8 mouse cellular contexts compared by ENCODE assay signal in genomic region chr1:153424770-153425584, GRCm38 (mm10). TPM values are rescaled to one million over a fixed set of nuclear protein-coding genes. Genes with fewer than 3 reads are reported as not detected.
DNase-seq lines count a peak whose midpoint lies in the region; ATAC-seq lines count a peak whose summit lies in the region.

Gene Shcbp1l (plus strand): TSS chr1:153425162.

- no peaks in the 10 kb centered on the region for H3K9me3 ChIP-seq in heart, embryonic 13.5 days
- no peaks in the 10 kb centered on the region for H3K9me3 ChIP-seq in liver, embryonic 11.5 days (ENCODE audit: control insufficient read depth, low read length)
- no peaks in the 10 kb centered on the region for H3K9me3 ChIP-seq in stomach, embryonic 15.5 days

- 2% methylated on average over 60 of the region's 60 CpGs for WGBS in heart, embryonic 13.5 days
- WGBS in liver, embryonic 11.5 days: 2% methylated on average over 60 of the region's 60 CpGs
- WGBS in stomach, embryonic 15.5 days: 3% methylated on average over 60 of the region's 60 CpGs

- peak; percentile 86 for DNase-seq in CD4-positive helper T cell, adult 2 months (ENCODE audit: low read depth, low spot score)
- DNase-seq in c-Kit-negative CD71-positive TER-119-positive erythroid progenitor cells, embryonic 14.5 days (ENCODE audit: low read depth, low spot score): peak; percentile 56
- peak; percentile 19 for DNase-seq in fat pad, adult 2 months (ENCODE audit: extremely low read depth, low read depth, low spot score)
- peak; percentile 71 for DNase-seq in kidney, postnatal 10 days
- peak; percentile 83 for DNase-seq in liver, embryonic 11.5 days (ENCODE audit: low spot score)
- peak; percentile 83 for DNase-seq in naive thymus-derived CD4-positive, alpha-beta T cell, adult 2 months (ENCODE audit: low read depth)

- no peak within 1 kb of the TSS for H3K27ac ChIP-seq in heart, embryonic 13.5 days (replicated peaks)
- H3K27ac ChIP-seq in liver, embryonic 11.5 days (ENCODE audit: low read depth, low read length): peak within 1 kb of the TSS; percentile 4; the same call in 1 of the 2 replicates
- H3K27ac ChIP-seq in stomach, embryonic 15.5 days: no peak within 1 kb of the TSS

- peaks cover 9% of the 10 kb centered on the region for H3K4me1 ChIP-seq in heart, embryonic 13.5 days
- peaks cover 9% of the 10 kb centered on the region for H3K4me1 ChIP-seq in liver, embryonic 11.5 days (replicated peaks; ENCODE audit: control insufficient read depth, insufficient read depth, low read length)
- H3K4me1 ChIP-seq in stomach, embryonic 15.5 days: peaks cover 5% of the 10 kb centered on the region; the same call in 1 of the 2 replicates

- H3K36me3 ChIP-seq in heart, embryonic 13.5 days: no peaks in the 10 kb centered on the region
- H3K36me3 ChIP-seq in liver, embryonic 11.5 days (ENCODE audit: control insufficient read depth, insufficient read depth, low read length): no peaks in the 10 kb centered on the region
- H3K36me3 ChIP-seq in stomach, embryonic 15.5 days: no peaks in the 10 kb centered on the region

- peaks cover 21% of the 10 kb centered on the region for H3K27me3 ChIP-seq in heart, embryonic 13.5 days (replicated peaks)
- peaks cover 8% of the 10 kb centered on the region; the same call in 1 of the 2 replicates for H3K27me3 ChIP-seq in liver, embryonic 11.5 days (replicated peaks; ENCODE audit: control insufficient read depth, insufficient read depth, low read length)
- 0 out of 2 replicates have a peak, but pooled peaks cover 3% of the 10 kb centered on the region for H3K27me3 ChIP-seq in stomach, embryonic 15.5 days (replicated peaks)

- peak within 1 kb of the TSS; percentile 71 for H3K9ac ChIP-seq in heart, embryonic 13.5 days
- H3K9ac ChIP-seq in liver, embryonic 11.5 days (ENCODE audit: low read depth, low read length): peak within 1 kb of the TSS; percentile 72
- H3K9ac ChIP-seq in stomach, embryonic 15.5 days: 0 out of 2 replicates have a peak within 1 kb of the TSS, but pooled peaks have one; percentile 13

- peak; percentile 74; the same call in 1 of the 2 replicates for ATAC-seq in heart, embryonic 13.5 days (ENCODE audit: extremely low read depth, insufficient number of reproducible peaks, low FRiP score, low TSS enrichment)
- peak; percentile 93 for ATAC-seq in liver, embryonic 11.5 days (replicated peaks; ENCODE audit: low FRiP score)
- peak; percentile 91 for ATAC-seq in stomach, embryonic 15.5 days (ENCODE audit: insufficient read depth, low FRiP score, low read depth)

- peak within 1 kb of the TSS; percentile 82 for H3K4me2 ChIP-seq in heart, embryonic 13.5 days
- peak within 1 kb of the TSS; percentile 99 for H3K4me2 ChIP-seq in liver, embryonic 11.5 days
- H3K4me2 ChIP-seq in stomach, embryonic 15.5 days: peak within 1 kb of the TSS; percentile 99

- peak within 1 kb of the TSS; percentile 56 for H3K4me3 ChIP-seq in heart, embryonic 13.5 days
- peak within 1 kb of the TSS; percentile 63 for H3K4me3 ChIP-seq in liver, embryonic 11.5 days (ENCODE audit: low read depth, low read length)
- H3K4me3 ChIP-seq in stomach, embryonic 15.5 days (replicated peaks): peak within 1 kb of the TSS; percentile 54

RNA-seq across cellular contexts. Expression of gene Shcbp1l, which starts in this region (rescaled TPM):
- polyA plus RNA-seq in heart, embryonic 13.5 days (2015; fragmentation: Nextera tagmentation; extraction: Ambion mirVana): 0.31 and 0.33 TPM in 2 replicates
- 0.38 and 0.56 TPM in 2 replicates for polyA plus RNA-seq in liver, embryonic 11.5 days (2014; fragmentation: Nextera tagmentation; extraction: Ambion mirVana)
- polyA plus RNA-seq in stomach, embryonic 15.5 days (2015; fragmentation: Nextera tagmentation; extraction: Ambion mirVana): 0.28 and 0.34 TPM in 2 replicates

Comparison
In these comparisons a context has a peak if more than half of its experiments do, and no peak if none do; other contexts are left out.
1. Peak in ATAC-seq, H3K4me3 ChIP-seq, H3K9ac ChIP-seq and H3K4me2 ChIP-seq in heart, embryonic 13.5 days; RNA of the gene not detected or under 1 TPM.
2. Peak in DNase-seq, ATAC-seq, H3K4me3 ChIP-seq, H3K27ac ChIP-seq, H3K9ac ChIP-seq and H3K4me2 ChIP-seq in liver, embryonic 11.5 days; RNA of the gene not detected or under 1 TPM.
3. Peak in ATAC-seq, H3K4me3 ChIP-seq, H3K9ac ChIP-seq and H3K4me2 ChIP-seq in stomach, embryonic 15.5 days; RNA of the gene not detected or under 1 TPM.
4. DNase-seq: peak in every context shown above with its lines; median percentile 86 in CD4-positive helper T cell, adult 2 months; 83 in liver, embryonic 11.5 days; 83 in naive thymus-derived CD4-positive, alpha-beta T cell, adult 2 months; 71 in kidney, postnatal 10 days; 56 in c-Kit-negative CD71-positive TER-119-positive erythroid progenitor cells, embryonic 14.5 days; 19 in fat pad, adult 2 months.
5. H3K9ac ChIP-seq: peak in every context shown above with its lines; median percentile 72 in liver, embryonic 11.5 days; 71 in heart, embryonic 13.5 days; 13 in stomach, embryonic 15.5 days.